Mouse (Mus musculus) C2C12 (cell line): ENCODE data around the gene Krt83. TPM values are rescaled to one million over a fixed set of nuclear protein-coding genes. Genes with fewer than 3 reads are reported as not detected.

ENCODE experiments used
- H3K27me3 ChIP-seq: one replicate; pipeline ENCODE4 v1.6.1; 2011; ENCODE audit not compliant: control insufficient read depth, insufficient read depth, insufficient read length
- H3K36me3 ChIP-seq: one replicate; pipeline ENCODE4 v1.6.1; 2011; ENCODE audit not compliant: control insufficient read depth, insufficient read depth
- H3K4me3 ChIP-seq: one replicate; pipeline ENCODE4 v1.5.1; 2011; ENCODE audit warnings: mild to moderate bottlenecking, control low read depth; ENCODE audit not compliant: poor library complexity, insufficient read depth, severe bottlenecking
- H3K79me2 ChIP-seq: one replicate; pipeline ENCODE4 v1.6.1; 2011; ENCODE audit not compliant: control insufficient read depth, insufficient read depth
- H3K79me3 ChIP-seq: one replicate; pipeline ENCODE4 v1.6.1; 2011; ENCODE audit warnings: low read depth, control low read depth
- H3ac ChIP-seq: one replicate; pipeline ENCODE3; 2011; ENCODE audit warnings: low read depth; ENCODE audit not compliant: control insufficient read depth, insufficient read length
- CEBPB ChIP-seq: IDR thresholded peaks from one replicate; pipeline ENCODE4 v1.6.1; 2011; ENCODE audit warnings: low read depth, mild to moderate bottlenecking, control low read depth, moderate library complexity
- CTCF ChIP-seq: IDR thresholded peaks from one replicate; pipeline ENCODE4 v1.5.1; 2011; ENCODE audit not compliant: control insufficient read depth, insufficient read depth, insufficient read length
- FOSL1 ChIP-seq: IDR thresholded peaks from one replicate; pipeline ENCODE4 v1.8.0; 2011; ENCODE audit warnings: mild to moderate bottlenecking, low read length; ENCODE audit not compliant: poor library complexity, insufficient read depth, severe bottlenecking
- MAX ChIP-seq: IDR thresholded peaks from one replicate; pipeline ENCODE4 v1.6.1; 2011; ENCODE audit warnings: mild to moderate bottlenecking, control low read depth
- MYOD1 ChIP-seq: IDR thresholded peaks from one replicate; pipeline ENCODE4 v1.6.1; 2011; ENCODE audit warnings: low read depth; ENCODE audit not compliant: control insufficient read depth, insufficient read length
- MYOG ChIP-seq: IDR thresholded peaks from one replicate; pipeline ENCODE4 v1.6.1; 2011; ENCODE audit not compliant: control insufficient read depth, insufficient read length; ENCODE audit errors: extremely low read depth
- USF1 ChIP-seq: IDR thresholded peaks from one replicate; pipeline ENCODE4 v1.6.1; 2011; ENCODE audit warnings: low read depth, mild to moderate bottlenecking, control low read depth, moderate library complexity
- long read RNA-seq, 2 experiments: library from polyadenylated mRNA; unstranded; transcript quantifications; one replicate each; pipeline ENCODE4 v2.0.0; 2019 to 2020
- polyA plus RNA-seq: library from polyadenylated mRNA; unstranded; fragments of >200 nt; fragmentation: generic; extraction: Trizol; gene quantifications from one replicate; pipeline ENCODE4 v1.2.1, GENCODE M21; 2012; ENCODE audit warnings: missing spikeins

The Krt83 gene
- not detected for polyA plus RNA-seq
- long read RNA-seq, experiment 1 = 0 reads
- long read RNA-seq, experiment 2 = 0 reads

- no peaks in the 10 kb centered on the region for H3K79me2 ChIP-seq
- no peak within 1 kb of the TSS for H3K4me3 ChIP-seq
- H3K36me3 ChIP-seq = no peaks in the 10 kb centered on the region
- no peaks in the 10 kb centered on the region for H3K79me3 ChIP-seq
- no peak within 1 kb of the TSS for H3ac ChIP-seq
- TF ChIP-seq MYOG = no peak
- no peak for TF ChIP-seq MYOD1
- TF ChIP-seq MAX = no peak
- TF ChIP-seq CEBPB = no peak
- TF ChIP-seq USF1 = no peak
- TF ChIP-seq FOSL1 = no peak
- TF ChIP-seq CTCF = no peak
- H3K27me3 ChIP-seq = peaks cover 71% of the 10 kb centered on the region
Measured at GRCm38 (mm10) chr15:101491431-101491830, at the start of gene Krt83. Gene Krt83, minus strand, starts transcription at chr15:101491512.

DNA sequence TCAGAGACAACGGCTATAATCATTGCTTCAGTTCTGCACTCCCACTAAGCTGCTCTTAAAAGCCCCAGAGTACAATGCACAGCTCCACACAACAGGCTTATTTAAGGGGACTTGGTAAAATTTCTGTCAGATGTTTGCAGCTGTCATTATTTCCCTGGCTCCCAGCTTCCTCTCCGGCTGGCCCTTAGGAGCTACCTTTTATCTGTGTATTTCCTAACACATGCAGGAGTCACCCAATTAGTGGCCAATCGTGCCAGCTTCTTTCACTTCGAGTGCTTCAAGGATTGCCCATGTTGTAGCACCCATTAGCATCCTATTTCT is 47.2 kb upstream of the Krt83 start:
- H3ac ChIP-seq = no peak overlapping the region
- no peaks in the 10 kb centered on the region for H3K79me3 ChIP-seq
- no peaks in the 10 kb centered on the region for H3K79me2 ChIP-seq
- TF ChIP-seq FOSL1 (no peak), MAX (no peak), CEBPB (no peak), CTCF (no peak), MYOD1 (no peak), MYOG (no peak), USF1 (no peak)
- no peak overlapping the region for H3K4me3 ChIP-seq
- H3K27me3 ChIP-seq = peaks cover 24% of the 10 kb centered on the region
- no peaks in the 10 kb centered on the region for H3K36me3 ChIP-seq

- no peak overlapping the region for H3ac ChIP-seq
- no peaks in the 10 kb centered on the region for H3K79me3 ChIP-seq
- peaks cover 29% of the 10 kb centered on the region for H3K27me3 ChIP-seq
- no peaks in the 10 kb centered on the region for H3K79me2 ChIP-seq
- H3K36me3 ChIP-seq = no peaks in the 10 kb centered on the region
- TF ChIP-seq CTCF (no peak), MAX (no peak), MYOD1 (no peak), MYOG (no peak), FOSL1 (no peak), USF1 (no peak), CEBPB (no peak)
- H3K4me3 ChIP-seq = no peak overlapping the region
Measured at GRCm38 (mm10) chr15:101537864-101538579, 46.7 kb upstream of the Krt83 start.

DNA sequence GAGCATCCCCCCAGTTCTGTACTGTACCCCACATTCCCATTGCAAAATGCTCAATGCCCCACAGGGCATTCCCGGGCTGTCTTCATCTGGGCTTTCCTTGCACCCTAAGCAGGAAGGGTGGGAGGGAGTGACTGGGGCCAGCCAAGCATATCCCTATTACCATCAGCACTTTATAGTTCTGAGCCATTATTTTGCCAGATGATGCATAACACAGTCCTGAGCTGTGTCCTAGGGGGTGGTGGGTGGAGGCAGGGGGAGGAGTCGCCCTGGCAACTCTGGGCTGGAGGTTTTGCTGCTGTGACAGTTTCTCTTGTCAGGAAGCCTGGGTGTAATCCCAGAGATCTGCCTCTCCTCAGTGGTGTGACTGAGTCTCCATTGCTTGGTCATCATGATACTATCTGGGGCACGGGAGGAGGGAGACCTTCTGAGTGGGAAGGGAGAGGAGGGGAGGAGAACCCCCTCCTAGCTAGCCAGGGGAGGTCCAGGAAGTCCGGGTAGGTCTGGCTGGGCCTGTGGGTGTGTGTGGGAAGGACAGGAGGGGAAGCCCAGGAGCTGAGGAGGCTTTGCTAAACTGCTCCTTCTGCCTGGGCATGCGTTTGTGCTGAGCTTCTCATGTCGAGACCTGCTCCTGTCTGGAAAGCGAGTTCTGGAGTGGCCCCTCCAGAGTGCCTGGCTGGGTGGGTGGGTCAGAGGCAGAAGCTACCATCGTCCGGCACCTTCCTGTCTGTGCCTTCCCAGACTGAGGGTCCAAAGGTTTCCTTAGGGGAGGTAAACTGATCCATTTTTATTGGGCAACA is 44.9 kb upstream of the Krt83 start:
- Histone ChIP-seq H3K27me3 (peaks cover 40% of the 10 kb centered on the region), H3K4me3 (no peak overlapping the region), H3K79me2 (no peaks in the 10 kb centered on the region), H3K79me3 (no peaks in the 10 kb centered on the region), H3K36me3 (no peaks in the 10 kb centered on the region), H3ac (no peak overlapping the region)
- TF ChIP-seq CEBPB = no peak
- no peak for TF ChIP-seq MYOD1
- no peak for TF ChIP-seq CTCF
- TF ChIP-seq MYOG = no peak
- no peak for TF ChIP-seq USF1
- no peak for TF ChIP-seq FOSL1
- TF ChIP-seq MAX = no peak

DNA sequence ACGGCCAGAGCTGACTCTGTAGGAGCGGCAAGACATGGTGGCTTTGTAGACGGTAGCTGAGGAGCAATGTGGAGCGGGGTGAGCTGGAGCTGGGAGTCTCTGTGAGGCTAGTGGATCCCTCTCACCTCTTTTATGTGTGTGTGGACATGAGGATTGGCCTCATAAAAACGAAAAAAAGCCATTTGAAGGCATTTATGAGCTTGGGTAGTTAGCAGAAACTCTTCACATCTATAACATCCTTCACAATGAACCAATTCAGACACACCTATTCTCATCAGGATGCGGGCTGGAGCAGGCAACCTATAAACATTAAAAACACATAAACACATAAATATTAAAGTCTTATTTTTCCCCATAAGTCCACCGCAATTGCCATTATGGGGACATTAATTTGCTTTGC is 41.4 kb upstream of the Krt83 start, which contains the start of gene Krt84:
TSS of gene Krt84 (minus strand) at position 101 of the 400 bp plus-strand sequence.
- no peaks in the 10 kb centered on the region for H3K36me3 ChIP-seq
- TF ChIP-seq MYOG = no peak
- no peak for TF ChIP-seq CTCF
- TF ChIP-seq CEBPB = no peak
- no peak for TF ChIP-seq USF1
- TF ChIP-seq MYOD1 = no peak
- TF ChIP-seq MAX = no peak
- no peak for TF ChIP-seq FOSL1
- peaks cover 59% of the 10 kb centered on the region for H3K27me3 ChIP-seq
- no peaks in the 10 kb centered on the region for H3K79me2 ChIP-seq
- no peak within 1 kb of the TSS for H3ac ChIP-seq
- H3K79me3 ChIP-seq = no peaks in the 10 kb centered on the region
- H3K4me3 ChIP-seq = no peak within 1 kb of the TSS
